Mouse (Mus musculus): ENCODE results near the gene Dixdc1. TPM values are rescaled to one million over a fixed set of nuclear protein-coding genes. Genes with fewer than 3 reads are reported as not detected.
A peak's percentile ranks its signal among the peaks of the same experiment; 100 is the strongest.

Gene Dixdc1
- polyA plus RNA-seq, 1 experiment, result not detected

DNA sequence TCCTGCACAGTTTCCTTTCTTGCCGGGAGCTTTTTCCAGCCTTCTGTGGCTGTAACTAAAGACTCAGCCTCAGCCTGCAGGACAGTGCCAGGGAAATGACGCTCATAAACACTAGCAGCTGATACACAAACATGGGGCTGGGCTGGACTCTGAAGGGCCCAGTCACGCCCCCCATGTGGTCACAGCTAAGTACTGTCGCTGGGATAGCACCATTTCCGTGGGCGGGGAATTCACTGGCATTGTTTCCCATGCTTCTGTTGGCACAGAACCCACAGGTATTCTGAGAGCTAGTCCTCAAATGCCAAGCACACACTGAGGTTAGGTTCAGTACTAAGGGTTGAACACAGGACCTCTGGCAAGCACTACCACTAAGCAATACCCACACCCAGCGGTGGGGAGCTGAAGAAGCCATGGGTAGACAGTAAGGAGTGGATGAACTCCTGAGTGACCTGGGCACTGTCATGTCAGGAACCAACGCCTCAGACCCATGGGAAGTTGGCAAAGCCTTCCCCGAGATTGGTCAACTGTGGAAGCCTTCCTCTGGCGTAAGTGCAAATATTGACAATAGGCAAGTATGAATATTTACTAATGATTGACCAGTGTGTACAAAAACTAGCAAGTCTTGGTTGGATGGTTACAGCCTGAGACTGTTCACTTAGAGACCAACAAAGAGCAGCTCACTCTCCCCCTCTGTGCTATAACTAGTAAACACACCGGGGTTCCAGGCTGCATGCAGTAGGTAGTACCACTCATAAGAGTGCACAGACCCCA lies 38.2 kb downstream of the Dixdc1 start:
- WGBS, result 55% methylated on average over 11 of the region's 11 CpGs
- Histone ChIP-seq H3K4me3 (replicated peaks; ENCODE audit: control insufficient read depth, low read depth, low read length) (no peak overlapping the region), H3K4me1 (ENCODE audit: control insufficient read depth, insufficient read depth, low read length) (no peaks in the 10 kb centered on the region), H3K27ac (ENCODE audit: control insufficient read depth, insufficient read depth, low read depth, low read length, poor library complexity) (no peak overlapping the region)
- TF ChIP-seq POLR2A (IDR thresholded peaks at IDR 0.05; ENCODE audit: borderline replicate concordance, control insufficient read depth, low read depth, low read length), result no peak
- no peak for TF ChIP-seq CTCF (IDR thresholded peaks at IDR 0.05; ENCODE audit: control insufficient read depth, insufficient read depth, low read length)

DNA sequence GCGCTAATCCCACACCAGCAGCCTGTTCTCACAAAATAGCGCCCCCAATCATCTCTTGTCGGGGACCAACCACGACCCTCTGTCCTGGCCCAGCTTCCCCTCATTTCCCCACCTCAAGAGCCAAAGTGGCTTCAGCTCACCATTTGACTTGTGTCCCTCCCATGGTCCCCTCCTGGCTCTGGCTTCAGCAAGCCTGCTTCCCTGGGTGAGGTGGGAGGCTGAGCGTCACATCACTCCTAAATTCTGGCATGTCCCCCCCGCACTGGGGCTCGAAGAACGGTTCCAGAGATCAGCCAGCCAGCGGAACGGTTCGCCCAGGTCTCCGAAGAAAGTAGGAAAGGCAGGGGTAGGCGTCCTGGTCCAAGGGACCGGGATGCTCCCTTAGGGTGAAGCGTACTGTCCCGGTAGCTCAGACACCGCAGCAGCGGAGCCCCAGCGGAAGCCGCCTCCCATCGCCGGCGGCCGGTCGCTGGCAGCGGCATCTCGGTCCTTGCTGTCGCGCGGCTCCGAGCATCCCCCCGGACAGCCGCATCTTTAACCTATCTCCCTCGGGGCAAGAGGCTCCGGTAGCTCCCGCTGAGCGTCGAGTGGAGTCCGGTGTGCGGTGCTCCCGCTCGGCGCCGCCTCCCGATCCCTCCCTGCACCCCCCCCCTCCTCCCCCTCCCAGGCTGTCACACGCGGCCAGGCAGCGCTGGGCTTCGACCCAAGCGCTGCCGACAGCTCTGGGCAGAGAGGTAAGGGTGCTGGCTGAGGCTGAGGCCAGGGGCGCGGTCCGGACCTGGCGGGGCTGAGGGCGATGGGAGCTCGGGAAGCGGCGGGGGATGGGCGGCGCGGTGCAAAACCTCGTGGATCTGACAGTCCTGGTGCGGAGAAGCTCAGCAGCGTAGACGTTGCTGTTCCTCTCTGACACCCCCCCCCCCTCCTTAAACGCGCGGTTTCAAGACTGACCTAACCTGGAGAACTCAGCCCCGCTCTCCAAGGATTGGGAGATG lies 40.6 kb downstream of the Dixdc1 start:
- no peak for TF ChIP-seq POLR2A (IDR thresholded peaks at IDR 0.05; ENCODE audit: borderline replicate concordance, control insufficient read depth, low read depth, low read length)
- 2% methylated on average over 70 of the region's 70 CpGs for WGBS
- Histone ChIP-seq H3K4me3 (replicated peaks; ENCODE audit: control insufficient read depth, low read depth, low read length) (no peak overlapping the region), H3K27ac (ENCODE audit: control insufficient read depth, insufficient read depth, low read depth, low read length, poor library complexity) (no peak overlapping the region), H3K4me1 (ENCODE audit: control insufficient read depth, insufficient read depth, low read length) (no peaks in the 10 kb centered on the region)

DNA sequence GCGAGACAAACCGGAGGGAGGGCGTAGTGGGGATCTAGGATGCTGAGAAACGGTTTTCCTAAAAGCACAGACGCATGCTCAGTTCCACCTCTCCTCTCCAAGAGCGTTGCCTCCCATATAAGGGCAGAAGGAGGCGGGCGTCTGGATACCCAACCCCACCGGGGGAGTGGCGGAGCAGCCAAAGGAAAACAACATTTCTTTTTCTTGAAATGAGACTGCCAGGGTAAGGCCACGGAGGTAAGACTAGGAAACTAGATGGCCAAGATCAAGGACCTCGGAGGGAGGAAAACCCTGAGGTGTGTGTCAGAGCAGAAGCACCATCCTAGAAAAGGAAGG lies 41.6 kb downstream of the Dixdc1 start:
- H3K4me3 ChIP-seq (replicated peaks; ENCODE audit: control insufficient read depth, low read depth, low read length), result no peak overlapping the region

DNA sequence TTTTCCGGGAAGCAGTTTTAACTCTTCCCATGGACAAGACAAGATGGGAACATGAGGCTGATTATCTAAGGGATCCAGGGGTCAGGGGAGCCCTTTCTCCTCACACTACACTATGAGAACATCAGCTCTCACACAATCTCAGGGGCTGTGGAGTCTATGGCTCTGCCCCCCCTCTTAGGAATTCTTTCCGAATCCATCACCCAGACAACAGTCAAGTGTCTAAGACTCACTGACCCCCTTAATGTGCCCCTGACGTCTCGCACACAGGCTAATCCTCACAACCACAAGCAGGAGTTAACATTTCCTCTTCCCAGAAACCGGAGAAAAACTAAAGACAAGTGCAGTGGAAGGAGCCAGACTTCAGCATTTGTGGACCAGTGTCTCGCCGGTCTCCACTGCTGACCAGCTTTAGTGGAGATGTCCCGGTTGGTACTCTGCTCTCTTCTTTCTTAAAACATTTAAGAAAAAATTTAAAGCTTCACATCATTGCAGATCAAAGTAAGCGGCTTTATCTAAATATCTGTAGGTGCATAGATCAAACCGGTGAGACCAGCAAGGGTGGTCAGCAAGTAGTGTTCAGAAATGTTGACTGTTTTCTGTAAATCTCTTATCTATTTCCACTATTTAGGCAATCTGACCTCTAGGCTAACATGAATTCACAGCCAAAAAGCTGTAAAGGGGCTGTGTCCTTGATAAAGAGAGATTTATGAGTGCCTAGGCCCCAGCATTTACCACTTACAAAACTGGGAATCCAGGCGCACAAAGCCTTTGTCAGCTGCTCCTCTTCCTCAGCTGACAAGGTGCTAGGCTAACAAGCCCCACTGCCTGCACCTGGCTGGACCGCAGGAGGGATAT lies 42.2 kb downstream of the Dixdc1 start:
- Histone ChIP-seq H3K4me1 (ENCODE audit: control insufficient read depth, insufficient read depth, low read length) (no peaks in the 10 kb centered on the region), H3K4me3 (replicated peaks; ENCODE audit: control insufficient read depth, low read depth, low read length) (no peak overlapping the region), H3K27ac (ENCODE audit: control insufficient read depth, insufficient read depth, low read depth, low read length, poor library complexity) (no peak overlapping the region)
- 62% methylated on average over 12 of the region's 12 CpGs for WGBS
- no peak for TF ChIP-seq CTCF (IDR thresholded peaks at IDR 0.05; ENCODE audit: control insufficient read depth, insufficient read depth, low read length)
- no peak for TF ChIP-seq POLR2A (IDR thresholded peaks at IDR 0.05; ENCODE audit: borderline replicate concordance, control insufficient read depth, low read depth, low read length)

More for the DNA sequence above, 41.6 kb downstream of the Dixdc1 start:
- H3K4me1 ChIP-seq (ENCODE audit: control insufficient read depth, insufficient read depth, low read length), result no peaks in the 10 kb centered on the region
- H3K27ac ChIP-seq (ENCODE audit: control insufficient read depth, insufficient read depth, low read depth, low read length, poor library complexity), result no peak overlapping the region
- no peak for TF ChIP-seq CTCF (IDR thresholded peaks at IDR 0.05; ENCODE audit: control insufficient read depth, insufficient read depth, low read length)
- TF ChIP-seq POLR2A (IDR thresholded peaks at IDR 0.05; ENCODE audit: borderline replicate concordance, control insufficient read depth, low read depth, low read length), result no peak
- 1% methylated on average over 12 of the region's 12 CpGs for WGBS

DNA sequence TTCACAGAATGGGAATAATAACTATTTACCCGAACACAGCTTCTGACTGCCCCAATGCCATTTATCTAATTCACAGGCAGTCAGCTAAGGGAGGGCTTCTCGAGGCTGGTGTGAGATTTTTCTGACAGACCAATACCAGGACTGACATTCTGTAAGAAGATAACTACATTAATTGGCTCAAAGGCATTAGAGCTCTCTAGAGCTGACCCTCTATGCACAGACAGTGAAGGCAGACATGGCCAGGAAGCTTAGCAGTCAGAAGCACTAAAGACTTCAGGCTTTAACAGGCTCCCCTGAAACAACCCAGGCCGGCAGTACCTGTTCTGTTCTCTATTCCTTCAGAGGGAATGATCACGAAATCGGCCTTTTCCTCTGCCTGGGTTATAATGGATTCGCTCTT lies 44.2 kb downstream of the Dixdc1 start:
- no peaks in the 10 kb centered on the region for H3K4me1 ChIP-seq (ENCODE audit: control insufficient read depth, insufficient read depth, low read length)
- H3K27ac ChIP-seq (ENCODE audit: control insufficient read depth, insufficient read depth, low read depth, low read length, poor library complexity), result no peak overlapping the region
- no peak for TF ChIP-seq CTCF (IDR thresholded peaks at IDR 0.05; ENCODE audit: control insufficient read depth, insufficient read depth, low read length)
- H3K4me3 ChIP-seq (replicated peaks; ENCODE audit: control insufficient read depth, low read depth, low read length), result no peak overlapping the region
- WGBS, result 79% methylated on average over 6 of the region's 6 CpGs

DNA sequence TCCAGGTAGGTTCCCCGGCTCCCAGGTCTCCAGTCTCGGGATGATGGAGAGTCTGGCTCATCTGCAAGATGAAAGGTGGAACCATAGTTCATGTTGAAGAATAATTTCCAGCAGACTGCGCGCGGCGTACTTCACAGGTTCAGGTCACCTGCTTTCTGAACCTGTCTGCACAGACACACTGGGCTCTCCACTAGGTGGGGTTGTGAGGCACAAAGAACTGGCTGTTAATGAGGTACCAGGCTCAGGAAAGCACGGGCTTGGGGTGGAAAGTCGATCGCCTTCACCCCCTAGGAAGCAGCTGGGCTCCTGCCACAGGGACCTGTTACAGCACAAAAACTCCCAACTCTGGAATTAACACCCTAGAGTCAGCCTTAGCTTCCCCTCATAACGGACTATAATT lies 45.7 kb downstream of the Dixdc1 start:
- H3K4me1 ChIP-seq (ENCODE audit: control insufficient read depth, insufficient read depth, low read length), result no peaks in the 10 kb centered on the region
- no peak overlapping the region for H3K27ac ChIP-seq (ENCODE audit: control insufficient read depth, insufficient read depth, low read depth, low read length, poor library complexity)
- 11% methylated on average over 10 of the region's 10 CpGs for WGBS
- H3K4me3 ChIP-seq (replicated peaks; ENCODE audit: control insufficient read depth, low read depth, low read length), result no peak overlapping the region
- TF ChIP-seq POLR2A (IDR thresholded peaks at IDR 0.05; ENCODE audit: borderline replicate concordance, control insufficient read depth, low read depth, low read length) (no peak), CTCF (IDR thresholded peaks at IDR 0.05; ENCODE audit: control insufficient read depth, insufficient read depth, low read length) (peak; percentile 35; the same call in 1 of the 2 replicates)

DNA sequence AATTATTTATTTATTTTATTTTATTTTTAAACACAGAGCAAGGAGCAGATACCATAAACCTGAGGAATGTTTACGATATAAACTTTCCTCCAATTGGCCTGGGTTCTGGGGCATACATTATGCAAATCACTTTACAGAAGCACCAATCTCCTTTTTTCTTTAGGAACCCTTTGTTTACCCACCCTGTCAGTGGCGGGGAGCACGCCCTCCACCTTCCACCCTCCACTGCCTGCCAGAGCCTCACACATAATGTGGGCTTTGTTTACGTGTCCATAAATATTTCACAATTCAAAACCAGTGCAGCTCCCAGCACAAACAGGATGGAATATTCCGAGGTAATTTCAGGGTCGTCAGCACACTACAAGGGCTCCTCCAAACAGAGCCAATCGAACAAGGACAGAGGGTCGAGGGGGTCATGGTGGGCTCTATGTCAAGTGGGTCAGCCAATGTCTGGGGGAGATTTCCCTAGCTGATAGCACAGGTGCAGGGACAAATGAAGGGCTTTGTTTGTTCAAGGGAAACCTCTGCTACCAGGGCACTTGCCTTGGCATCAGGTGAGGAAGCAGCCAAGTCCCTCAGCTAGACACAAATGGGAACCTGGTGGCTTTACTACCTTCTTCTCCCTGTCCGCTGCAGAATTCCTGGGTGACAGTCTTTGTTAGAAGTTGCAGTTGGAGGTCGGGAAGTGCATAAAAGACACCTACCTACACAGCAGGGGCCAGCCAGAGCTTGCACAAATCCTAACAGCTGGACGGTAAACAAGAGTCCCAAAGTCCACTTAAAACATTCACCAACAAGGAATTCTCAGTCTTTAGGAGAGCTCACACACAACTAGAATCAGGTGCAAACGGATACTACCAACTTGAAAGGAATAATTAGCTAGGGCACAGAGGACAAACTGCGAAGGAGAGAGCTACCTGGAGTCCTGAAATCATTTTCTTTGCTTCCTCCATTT lies 46.4 kb downstream of the Dixdc1 start:
- 62% methylated on average over 13 of the region's 13 CpGs for WGBS
- TF ChIP-seq CTCF (IDR thresholded peaks at IDR 0.05; ENCODE audit: control insufficient read depth, insufficient read depth, low read length) (no peak), POLR2A (IDR thresholded peaks at IDR 0.05; ENCODE audit: borderline replicate concordance, control insufficient read depth, low read depth, low read length) (no peak)

More for the DNA sequence above, 46.4 kb downstream of the Dixdc1 start:
- Histone ChIP-seq H3K4me1 (ENCODE audit: control insufficient read depth, insufficient read depth, low read length) (no peaks in the 10 kb centered on the region), H3K27ac (ENCODE audit: control insufficient read depth, insufficient read depth, low read depth, low read length, poor library complexity) (no peak overlapping the region), H3K4me3 (replicated peaks; ENCODE audit: control insufficient read depth, low read depth, low read length) (no peak overlapping the region)
